Mouse (Mus musculus) forebrain, embryonic 11.5 days (tissue): ENCODE measurements at regions not wholly inside any gene's neighbourhood (a gene's known extent, or its start where the extent isn't known, plus 50 kb on each side); places are given as distances from the start of the nearest gene placed in this dataset.

ENCODE experiments used
- ATAC-seq: fragments of 200-750 bp; cut with Nextera tagmentation; replicated peaks from 2 replicates; pipeline ENCODE4 v1.8.0; 2017; ENCODE audit warnings: moderate TSS enrichment; ENCODE audit not compliant: low FRiP score
- DNase-seq: peaks from one replicate; pipeline ENCODE4 v3.0.0-alpha.2; 2017; ENCODE audit warnings: low spot score
- H3K27ac ChIP-seq: fragments of 300-500 bp; sonication (generic); 2 replicates; pipeline ENCODE4 v1.5.1; 2014; ENCODE audit warnings: low read depth, low read length
- H3K27me3 ChIP-seq: fragments of 300-500 bp; sonication (generic); 2 replicates; pipeline ENCODE4 v1.6.1; 2014; ENCODE audit warnings: mild to moderate bottlenecking, low read length, mixed read lengths; ENCODE audit not compliant: control insufficient read depth, insufficient read depth
- H3K36me3 ChIP-seq: fragments of 300-500 bp; sonication (generic); 2 replicates; pipeline ENCODE4 v1.6.1; 2014; ENCODE audit warnings: mild to moderate bottlenecking, low read length, moderate library complexity, mixed read lengths; ENCODE audit not compliant: control insufficient read depth, insufficient read depth
- H3K4me1 ChIP-seq: fragments of 300-500 bp; sonication (generic); replicated peaks from 2 replicates; pipeline ENCODE4 v1.6.1; 2014; ENCODE audit warnings: low read length, mixed read lengths; ENCODE audit not compliant: control insufficient read depth, insufficient read depth
- H3K4me2 ChIP-seq: fragments of 300-500 bp; sonication (generic); 2 replicates; pipeline ENCODE4 v1.6.1; 2014; ENCODE audit warnings: low read depth, mild to moderate bottlenecking, low read length, moderate library complexity, mixed read lengths; ENCODE audit not compliant: severe bottlenecking
- H3K4me3 ChIP-seq: fragments of 300-500 bp; sonication (generic); 2 replicates; pipeline ENCODE4 v1.5.1; 2014; ENCODE audit warnings: low read depth, low read length
- H3K9ac ChIP-seq: fragments of 300-500 bp; sonication (generic); 2 replicates; pipeline ENCODE4 v1.6.1; 2014; ENCODE audit warnings: low read length
- H3K9me3 ChIP-seq: fragments of 300-500 bp; sonication (generic); 2 replicates; pipeline ENCODE4 v1.6.1; 2016; ENCODE audit warnings: low read length, mixed read lengths; ENCODE audit not compliant: control insufficient read depth
- WGBS: fragments of 180-500 bp; shearing (Covaris S2); extraction: QIAGEN DNeasy Blood & Tissue Kit; methylation state at CpG from one replicate; pipeline ENCODE4 v1.1.7; 2014; 5-methylcytosine and 5-hydroxymethylcytosine counted together

- Histone ChIP-seq H3K9me3 (no peaks in the 10 kb centered on the region), H3K4me1 (no peaks in the 10 kb centered on the region), H3K9ac (no peak overlapping the region; the same call in 1 of the 2 replicates), H3K27me3 (no peaks in the 10 kb centered on the region), H3K4me3 (no peak overlapping the region), H3K4me2 (no peak overlapping the region), H3K27ac (no peak overlapping the region; the same call in 1 of the 2 replicates), H3K36me3 (no peaks in the 10 kb centered on the region)
- ATAC-seq (no peak), DNase-seq (peak; percentile 57)
- WGBS: 63% methylated on average over 19 of the region's 19 CpGs
Observed at GRCm38 (mm10) chr4:54757715-54758500, 186.9 kb upstream of the Zfp462 start.

GRCm38 (mm10) chr4:54758501-54758829 is 186.4 kb upstream of the Zfp462 start:
- 68% methylated on average over 8 of the region's 8 CpGs for WGBS
- ATAC-seq: no peak

GRCm38 (mm10) chr4:54761257-54761656 is 183.6 kb upstream of the Zfp462 start:
- no peak overlapping the region for H3K9ac ChIP-seq
- H3K27ac ChIP-seq: no peak overlapping the region
- no peak overlapping the region for H3K4me3 ChIP-seq
- 79% methylated on average over 5 of the region's 5 CpGs for WGBS
- no peak for DNase-seq
- no peaks in the 10 kb centered on the region for H3K27me3 ChIP-seq
- H3K9me3 ChIP-seq: no peaks in the 10 kb centered on the region
- H3K36me3 ChIP-seq: no peaks in the 10 kb centered on the region
- no peak for ATAC-seq
- no peaks in the 10 kb centered on the region for H3K4me1 ChIP-seq
- H3K4me2 ChIP-seq: no peak overlapping the region

More at GRCm38 (mm10) chr4:54758501-54758829, 186.4 kb upstream of the Zfp462 start:
- Histone ChIP-seq H3K4me2 (no peak overlapping the region), H3K9me3 (no peaks in the 10 kb centered on the region), H3K4me3 (no peak overlapping the region), H3K36me3 (no peaks in the 10 kb centered on the region), H3K9ac (no peak overlapping the region; the same call in 1 of the 2 replicates), H3K4me1 (no peaks in the 10 kb centered on the region), H3K27me3 (no peaks in the 10 kb centered on the region), H3K27ac (no peak overlapping the region)
- no peak for DNase-seq

DNA sequence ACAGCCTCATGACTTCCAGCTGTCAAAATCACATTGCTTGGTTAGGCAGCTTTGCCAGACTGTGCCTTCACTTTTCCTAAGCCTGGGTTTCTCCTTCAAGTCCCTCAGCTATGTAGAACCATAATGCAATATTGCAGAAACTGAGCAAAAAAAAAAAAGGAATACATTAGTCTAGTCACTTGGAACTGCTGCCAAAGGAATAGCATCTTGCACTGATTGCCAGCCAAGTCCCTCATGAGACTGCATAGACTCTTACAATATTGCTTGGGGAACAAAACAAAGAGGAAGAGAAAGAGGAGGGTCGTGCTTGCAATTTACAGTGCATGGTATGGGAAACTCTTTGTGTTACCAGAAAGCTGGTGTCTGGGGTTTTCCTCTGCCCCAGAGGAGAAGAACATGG is 179.8 kb upstream of the Zfp462 start:
- Histone ChIP-seq H3K4me1 (no peaks in the 10 kb centered on the region; the same call in 1 of the 2 replicates), H3K36me3 (no peaks in the 10 kb centered on the region), H3K4me2 (no peak overlapping the region), H3K9me3 (no peaks in the 10 kb centered on the region), H3K27me3 (no peaks in the 10 kb centered on the region), H3K27ac (no peak overlapping the region), H3K9ac (no peak overlapping the region), H3K4me3 (no peak overlapping the region)
- ATAC-seq: no peak
- DNase-seq: no peak
- WGBS: 75% methylated on average over 1 of the region's 1 CpGs

DNA sequence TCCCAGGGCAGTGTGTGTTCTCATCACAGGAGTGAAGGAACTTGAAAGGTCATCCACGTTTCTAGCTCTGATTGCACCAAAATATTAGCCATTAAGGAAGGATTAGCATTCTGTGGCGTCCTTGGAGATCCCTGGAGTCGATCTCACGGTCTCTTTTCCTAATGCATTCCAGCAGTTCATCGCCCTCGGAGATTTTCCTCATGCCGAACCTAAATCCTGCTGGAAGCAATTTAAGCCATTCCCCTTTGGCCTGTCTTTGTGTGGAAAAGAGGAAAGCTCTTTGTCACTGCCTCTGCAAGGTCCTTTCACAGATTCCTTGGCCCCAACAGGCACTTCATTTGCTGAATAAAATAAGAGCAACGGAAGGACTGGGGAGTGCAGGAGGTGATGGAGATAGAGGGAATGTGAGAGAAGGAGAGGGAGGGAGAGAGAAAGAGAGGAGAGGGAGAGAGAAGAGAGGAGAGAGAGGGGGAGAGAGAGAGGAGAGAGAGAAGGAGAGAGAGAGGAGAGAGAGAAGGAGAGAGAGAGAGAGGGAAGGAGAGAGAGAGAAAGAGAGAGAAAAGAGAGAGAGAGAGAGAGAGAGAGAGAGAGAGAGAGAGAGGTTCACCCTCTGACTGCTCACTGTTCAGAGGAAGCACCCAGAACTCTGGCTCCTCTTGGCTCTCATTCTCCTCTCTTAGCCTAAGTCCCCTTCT is 177.2 kb upstream of the Zfp462 start:
- DNase-seq: no peak
- no peak overlapping the region for H3K27ac ChIP-seq

GRCm38 (mm10) chr4:54768836-54769235 is 176.0 kb upstream of the Zfp462 start:
- no peak overlapping the region for H3K4me3 ChIP-seq
- 51% methylated on average over 4 of the region's 4 CpGs for WGBS
- no peak overlapping the region for H3K4me2 ChIP-seq
- ATAC-seq (no peak), DNase-seq (no peak)
- H3K27me3 ChIP-seq: no peaks in the 10 kb centered on the region
- H3K4me1 ChIP-seq: no peaks in the 10 kb centered on the region; the same call in 1 of the 2 replicates
- no peak overlapping the region for H3K27ac ChIP-seq
- no peak overlapping the region for H3K9ac ChIP-seq
- H3K9me3 ChIP-seq: no peaks in the 10 kb centered on the region
- no peaks in the 10 kb centered on the region for H3K36me3 ChIP-seq

More for the DNA sequence above, 177.2 kb upstream of the Zfp462 start:
- no peaks in the 10 kb centered on the region; the same call in 1 of the 2 replicates for H3K4me1 ChIP-seq
- H3K4me3 ChIP-seq: no peak overlapping the region
- WGBS: 6% methylated on average over 8 of the region's 8 CpGs
- H3K36me3 ChIP-seq: no peaks in the 10 kb centered on the region
- no peak overlapping the region for H3K9ac ChIP-seq
- H3K27me3 ChIP-seq: no peaks in the 10 kb centered on the region
- no peak overlapping the region for H3K4me2 ChIP-seq
- no peak for ATAC-seq
- H3K9me3 ChIP-seq: no peaks in the 10 kb centered on the region

DNA sequence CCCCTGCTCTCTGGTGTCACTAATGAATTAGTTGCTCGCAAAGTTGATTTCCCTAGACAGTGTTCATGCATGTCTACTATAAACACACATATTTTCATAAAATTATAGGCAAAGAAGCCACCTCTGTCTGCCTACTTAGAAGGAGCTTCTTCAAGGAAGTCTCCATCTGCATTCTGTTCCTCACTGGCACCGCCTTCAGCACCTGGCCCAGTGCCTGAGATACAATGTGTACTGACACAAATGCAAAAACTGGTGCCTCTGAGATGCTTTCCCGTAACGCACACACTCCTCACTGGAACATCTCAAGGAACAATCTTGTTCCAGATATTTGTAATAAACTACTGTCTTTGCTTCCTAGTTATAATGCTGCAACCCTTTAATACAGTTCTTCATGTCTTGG is 170.8 kb upstream of the Zfp462 start:
- H3K27ac ChIP-seq: no peak overlapping the region
- H3K4me2 ChIP-seq: no peak overlapping the region
- no peaks in the 10 kb centered on the region for H3K4me1 ChIP-seq
- no peak overlapping the region for H3K4me3 ChIP-seq
- 92% methylated on average over 4 of the region's 4 CpGs for WGBS
- DNase-seq: no peak
- ATAC-seq: no peak
- H3K9ac ChIP-seq: no peak overlapping the region
- H3K27me3 ChIP-seq: no peaks in the 10 kb centered on the region
- H3K36me3 ChIP-seq: no peaks in the 10 kb centered on the region
- H3K9me3 ChIP-seq: no peaks in the 10 kb centered on the region

DNA sequence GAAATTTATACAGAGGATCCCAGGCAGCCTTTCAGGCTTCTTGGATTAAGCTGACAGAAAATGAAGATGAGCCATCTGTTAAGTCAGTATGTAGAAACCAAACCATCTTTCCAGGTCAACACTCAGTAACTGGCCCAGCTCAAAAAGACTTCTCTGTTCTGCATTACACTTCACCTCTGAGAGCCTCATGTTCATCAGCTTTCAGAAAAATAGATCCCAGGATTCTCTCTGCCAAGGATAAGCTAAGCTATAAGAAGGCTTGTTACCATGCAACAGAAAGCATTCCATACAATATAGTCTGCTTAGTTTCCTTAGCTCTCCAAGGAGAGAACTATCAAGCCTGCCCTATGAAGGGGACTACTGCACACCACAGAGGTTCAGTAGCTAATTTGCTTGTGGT is 170.1 kb upstream of the Zfp462 start:
- H3K9ac ChIP-seq: no peak overlapping the region
- no peaks in the 10 kb centered on the region for H3K36me3 ChIP-seq
- no peak overlapping the region for H3K4me2 ChIP-seq
- DNase-seq (no peak), ATAC-seq (no peak)
- no peak overlapping the region for H3K27ac ChIP-seq
- H3K4me3 ChIP-seq: no peak overlapping the region
- no peaks in the 10 kb centered on the region for H3K9me3 ChIP-seq
- H3K27me3 ChIP-seq: no peaks in the 10 kb centered on the region
- H3K4me1 ChIP-seq: no peaks in the 10 kb centered on the region

GRCm38 (mm10) chr4:54780511-54780910 is 164.3 kb upstream of the Zfp462 start:
- no peak overlapping the region for H3K4me3 ChIP-seq
- H3K9me3 ChIP-seq: no peaks in the 10 kb centered on the region
- H3K27ac ChIP-seq: no peak overlapping the region
- H3K27me3 ChIP-seq: no peaks in the 10 kb centered on the region
- no peak for DNase-seq
- H3K4me1 ChIP-seq: no peaks in the 10 kb centered on the region
- no peaks in the 10 kb centered on the region for H3K36me3 ChIP-seq
- WGBS: 65% methylated on average over 4 of the region's 4 CpGs
- H3K9ac ChIP-seq: no peak overlapping the region
- ATAC-seq: no peak
- H3K4me2 ChIP-seq: no peak overlapping the region
